Mouse (Mus musculus) liver, embryonic 14.5 days (tissue): ENCODE measurements around the gene Stk35.

Experiments
- CTCF ChIP-seq: IDR thresholded peaks from 2 replicates; pipeline ENCODE4 v1.5.1; 2016; ENCODE audit warnings: antibody characterized with exemption, low read depth, control low read depth
- EP300 ChIP-seq: IDR thresholded peaks from 2 replicates; pipeline ENCODE4 v1.6.1; 2016; ENCODE audit warnings: antibody characterized with exemption, low read depth

DNA sequence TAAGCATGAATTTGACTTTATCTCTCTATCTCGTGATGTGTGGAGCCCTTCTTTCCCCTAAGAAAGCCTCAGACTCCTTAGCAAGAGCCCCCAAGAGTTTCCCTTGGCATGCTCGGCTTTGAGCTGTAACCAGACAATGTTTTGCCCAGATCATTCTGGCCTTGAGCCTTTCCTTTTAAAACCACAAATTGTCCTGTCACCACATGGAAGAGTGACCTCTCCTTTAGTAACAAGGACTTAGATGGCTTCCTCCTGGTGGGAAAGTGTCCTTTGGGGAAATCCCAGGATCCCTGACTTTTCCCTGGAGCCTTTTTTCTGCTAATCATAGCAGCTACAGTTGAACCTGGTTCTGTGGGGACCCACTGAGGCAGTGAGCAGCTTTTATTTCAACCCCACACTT, 19.2 kb downstream of the Stk35 start:
- TF ChIP-seq EP300: no peak
- no peak for TF ChIP-seq CTCF
